Mouse (Mus musculus) small intestine, adult 2 months (tissue): ENCODE data around the gene Slc6a17. TPM values are rescaled to one million over a fixed set of nuclear protein-coding genes. Genes with fewer than 3 reads are reported as not detected.
A peak's percentile ranks its signal among the peaks of the same experiment; 100 is the strongest.

ENCODE experiments used
- H3K27ac ChIP-seq: fragments of 200-500 bp; 2 replicates; pipeline ENCODE4 v1.5.1; 2012; ENCODE audit warnings: low read depth, low read length, control low read depth, inconsistent platforms; ENCODE audit not compliant: insufficient read depth
- H3K27me3 ChIP-seq: fragments of 200-500 bp; 2 replicates; pipeline ENCODE4 v1.6.1; 2012; ENCODE audit warnings: mild to moderate bottlenecking, moderate library complexity, low read length, inconsistent platforms; ENCODE audit not compliant: control insufficient read depth, insufficient read depth
- H3K36me3 ChIP-seq: fragments of 200-500 bp; 2 replicates; pipeline ENCODE4 v1.6.1; 2012; ENCODE audit warnings: mild to moderate bottlenecking, low read length, control low read depth, inconsistent platforms; ENCODE audit not compliant: control insufficient read depth, insufficient read depth
- H3K4me1 ChIP-seq: fragments of 200-500 bp; 2 replicates; pipeline ENCODE4 v1.6.1; 2012; ENCODE audit warnings: low read length, inconsistent platforms, mixed read lengths; ENCODE audit not compliant: control insufficient read depth, insufficient read depth, insufficient read length
- H3K4me3 ChIP-seq: fragments of 200-500 bp; 2 replicates; pipeline ENCODE4 v1.5.1; 2012; ENCODE audit warnings: low read depth, mild to moderate bottlenecking, control low read depth, inconsistent platforms, low read length, moderate library complexity
- CTCF ChIP-seq: fragments of 200-500 bp; IDR thresholded peaks from 2 replicates; pipeline ENCODE4 v1.5.1; 2012; ENCODE audit warnings: low read depth, mild to moderate bottlenecking, control low read depth, inconsistent platforms, low read length, moderate library complexity, mixed read lengths; ENCODE audit not compliant: insufficient replicate concordance, insufficient read length; ENCODE audit errors: extremely low read depth
- POLR2A ChIP-seq: fragments of 200-500 bp; IDR thresholded peaks from 2 replicates; pipeline ENCODE4 v1.6.1; 2012; ENCODE audit warnings: low read depth, mild to moderate bottlenecking, control low read depth, inconsistent platforms, low read length, moderate library complexity
- WGBS: fragments of 180-500 bp; shearing (Covaris S2); methylation state at CpG from one replicate; pipeline ENCODE4 v1.1.7; 2018; 5-methylcytosine and 5-hydroxymethylcytosine counted together
- polyA plus RNA-seq: library from polyadenylated mRNA; depleted of rRNA; stranded (reverse); fragments of >200 nt; gene quantifications from 2 replicates; pipeline ENCODE4 v1.2.3, GENCODE M21; 2012

Slc6a17 gene
- polyA plus RNA-seq, 1 experiment = 1.6 TPM

GRCm38 (mm10) chr3:107495524-107495923 lies 22.3 kb downstream of the Slc6a17 start:
- no peak overlapping the region for H3K4me3 ChIP-seq
- H3K36me3 ChIP-seq = no peaks in the 10 kb centered on the region
- 91% methylated on average over 6 of the region's 6 CpGs for WGBS
- H3K4me1 ChIP-seq = peaks cover 4% of the 10 kb centered on the region
- no peak for TF ChIP-seq CTCF
- no peak for TF ChIP-seq POLR2A
- H3K27ac ChIP-seq = no peak overlapping the region
- no peaks in the 10 kb centered on the region for H3K27me3 ChIP-seq

DNA sequence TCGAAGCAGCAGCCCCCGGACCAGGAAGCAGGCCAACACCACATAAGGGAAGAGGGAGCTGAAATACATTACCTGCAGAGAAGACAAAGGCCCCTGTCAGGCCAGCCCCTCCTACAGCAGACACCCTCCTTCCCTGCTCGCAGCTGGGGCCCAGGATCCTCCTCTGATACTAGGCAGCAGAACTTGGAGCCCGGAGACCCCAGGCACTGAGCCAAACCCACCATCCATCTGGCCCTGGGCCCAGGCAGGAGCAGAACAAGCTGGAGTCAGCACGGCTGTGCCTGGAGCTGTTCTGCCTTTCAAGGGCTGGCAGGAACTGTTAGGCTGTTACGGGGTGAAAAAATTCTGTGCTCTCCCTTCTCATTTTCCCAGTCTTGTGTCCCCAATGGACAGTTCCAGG lies 26.4 kb downstream of the Slc6a17 start:
- TF ChIP-seq CTCF (no peak), POLR2A (no peak)
- H3K36me3 ChIP-seq = no peaks in the 10 kb centered on the region
- no peak overlapping the region for H3K4me3 ChIP-seq
- H3K27me3 ChIP-seq = no peaks in the 10 kb centered on the region
- H3K27ac ChIP-seq = no peak overlapping the region
- 22% methylated on average over 6 of the region's 6 CpGs for WGBS
- H3K4me1 ChIP-seq = peaks cover 7% of the 10 kb centered on the region

DNA sequence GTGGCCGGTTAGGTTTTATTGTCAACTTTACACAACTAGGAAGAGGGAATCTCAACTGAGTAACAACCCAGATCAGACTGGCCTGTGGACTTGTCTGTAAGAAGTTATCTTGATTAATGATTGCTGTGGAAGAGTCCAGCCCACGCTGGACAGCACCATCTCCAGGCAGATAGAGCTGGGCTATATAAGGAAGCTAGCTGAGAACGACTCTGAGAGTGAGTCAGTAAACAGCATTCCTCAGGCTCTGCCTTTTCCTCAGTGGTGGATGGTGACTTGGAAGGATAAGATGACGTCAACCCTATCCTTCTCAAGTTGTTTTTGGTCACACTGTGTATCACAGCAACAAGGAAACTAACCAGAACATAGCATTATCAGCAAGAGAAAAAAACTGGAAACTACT lies 29.2 kb downstream of the Slc6a17 start:
- WGBS = 33% methylated on average over 4 of the region's 4 CpGs
- H3K4me3 ChIP-seq = no peak overlapping the region
- H3K27ac ChIP-seq = no peak overlapping the region
- no peaks in the 10 kb centered on the region for H3K27me3 ChIP-seq
- H3K4me1 ChIP-seq = peaks cover 3% of the 10 kb centered on the region
- no peaks in the 10 kb centered on the region for H3K36me3 ChIP-seq
- TF ChIP-seq POLR2A (no peak), CTCF (no peak)

DNA sequence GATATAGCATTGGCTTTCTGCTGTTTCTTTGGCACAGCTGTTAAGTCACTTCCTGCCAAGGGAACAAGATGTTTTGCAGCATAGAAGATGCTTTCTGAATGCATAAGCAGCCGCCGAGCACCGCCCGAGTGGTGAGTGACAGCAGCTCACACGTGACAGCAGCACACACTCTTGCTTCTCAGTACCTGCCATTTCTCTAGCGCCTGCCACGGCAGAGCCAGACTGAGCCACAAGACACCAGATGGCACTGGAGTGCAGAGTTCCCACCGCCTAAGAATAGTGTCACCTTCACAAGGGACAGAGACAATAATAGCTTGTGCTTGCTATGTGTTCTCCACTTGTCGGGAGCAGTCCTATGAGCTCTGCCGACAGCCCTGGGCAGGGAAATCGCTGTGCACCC lies 34.5 kb downstream of the Slc6a17 start:
- Histone ChIP-seq H3K4me3 (no peak overlapping the region), H3K27ac (no peak overlapping the region), H3K27me3 (no peaks in the 10 kb centered on the region), H3K36me3 (no peaks in the 10 kb centered on the region), H3K4me1 (no peaks in the 10 kb centered on the region)
- WGBS = 35% methylated on average over 11 of the region's 11 CpGs
- TF ChIP-seq CTCF (no peak), POLR2A (no peak)

GRCm38 (mm10) chr3:107480660-107481059 lies 37.2 kb downstream of the Slc6a17 start:
- TF ChIP-seq POLR2A (no peak), CTCF (no peak)
- 54% methylated on average over 3 of the region's 3 CpGs for WGBS

GRCm38 (mm10) chr3:107472198-107472597 lies 45.6 kb downstream of the Slc6a17 start:
- WGBS = 36% methylated on average over 6 of the region's 6 CpGs

More at GRCm38 (mm10) chr3:107480660-107481059, 37.2 kb downstream of the Slc6a17 start:
- H3K27ac ChIP-seq = no peak overlapping the region
- H3K36me3 ChIP-seq = no peaks in the 10 kb centered on the region
- no peaks in the 10 kb centered on the region for H3K27me3 ChIP-seq
- H3K4me3 ChIP-seq = no peak overlapping the region
- no peaks in the 10 kb centered on the region for H3K4me1 ChIP-seq

DNA sequence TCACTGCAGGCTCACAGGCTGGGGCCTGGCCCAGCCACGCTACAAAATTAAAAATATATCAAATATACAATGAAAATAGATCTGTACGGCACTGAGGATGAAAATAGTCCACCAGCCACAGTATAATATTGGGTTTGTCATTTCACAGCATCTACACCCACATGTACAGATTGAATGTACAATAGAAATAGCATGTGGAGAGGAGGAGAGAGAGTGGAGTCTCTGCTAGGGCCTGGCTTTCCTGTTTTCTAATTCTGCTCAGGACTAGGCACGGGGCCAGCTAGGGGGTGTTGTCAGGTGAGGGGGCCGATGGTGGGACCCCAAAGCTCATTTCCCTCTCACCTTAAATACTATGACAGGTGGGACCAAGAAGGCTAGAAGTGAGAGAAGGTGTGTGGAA lies 48.8 kb downstream of the Slc6a17 start:
- no peaks in the 10 kb centered on the region for H3K4me1 ChIP-seq
- no peaks in the 10 kb centered on the region for H3K36me3 ChIP-seq
- WGBS = 73% methylated on average over 4 of the region's 4 CpGs
- no peak overlapping the region for H3K4me3 ChIP-seq
- H3K27me3 ChIP-seq = no peaks in the 10 kb centered on the region
- TF ChIP-seq CTCF (no peak), POLR2A (no peak)
- no peak overlapping the region for H3K27ac ChIP-seq

More at GRCm38 (mm10) chr3:107472198-107472597, 45.6 kb downstream of the Slc6a17 start:
- no peaks in the 10 kb centered on the region for H3K36me3 ChIP-seq
- peak; percentile 88 for TF ChIP-seq CTCF
- TF ChIP-seq POLR2A = no peak
- no peak overlapping the region for H3K4me3 ChIP-seq
- H3K27me3 ChIP-seq = no peaks in the 10 kb centered on the region
- H3K27ac ChIP-seq = no peak overlapping the region
- H3K4me1 ChIP-seq = no peaks in the 10 kb centered on the region

- Histone ChIP-seq H3K4me3 (no peak overlapping the region), H3K27ac (no peak overlapping the region), H3K4me1 (no peaks in the 10 kb centered on the region), H3K27me3 (no peaks in the 10 kb centered on the region), H3K36me3 (no peaks in the 10 kb centered on the region)
- TF ChIP-seq POLR2A = no peak
- no peak for TF ChIP-seq CTCF
- 82% methylated on average over 11 of the region's 11 CpGs for WGBS
Observed at GRCm38 (mm10) chr3:107468106-107468505, 49.7 kb downstream of the Slc6a17 start.
